Mouse (Mus musculus) regulatory T cell (primary cell): Measurements from ENCODE around the gene Vps37c.

Experiments used
- in situ Hi-C: fragments of 300-600 bp; cut with MboI, MseI; formaldehyde crosslinking; loops from one replicate; pipeline ENCODE4 v1.15.1; 2025; ENCODE audit warnings: high pct_unique_total_duplicates

Gene Vps37c

DNA sequence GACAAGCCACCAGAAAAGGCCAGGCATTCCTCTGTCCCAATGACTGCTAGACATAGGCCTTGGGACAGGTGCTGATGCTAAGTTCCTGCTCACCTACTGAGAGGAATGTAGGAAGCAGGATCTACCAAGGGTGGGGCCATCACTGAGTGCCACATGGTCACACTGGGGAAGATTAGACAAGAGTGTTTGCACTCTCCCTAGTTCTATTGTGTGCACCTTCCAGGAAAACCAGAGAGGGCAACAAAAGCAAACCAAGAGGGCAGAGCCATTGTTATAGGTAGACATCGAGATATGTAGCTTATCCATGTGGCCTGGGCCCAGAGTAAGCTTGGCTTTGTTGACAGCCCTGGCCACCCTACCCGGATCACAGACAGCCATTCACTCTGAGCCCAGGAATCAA lies 2.8 kb upstream of the Vps37c start:
- in situ Hi-C loops: no loop called here

DNA sequence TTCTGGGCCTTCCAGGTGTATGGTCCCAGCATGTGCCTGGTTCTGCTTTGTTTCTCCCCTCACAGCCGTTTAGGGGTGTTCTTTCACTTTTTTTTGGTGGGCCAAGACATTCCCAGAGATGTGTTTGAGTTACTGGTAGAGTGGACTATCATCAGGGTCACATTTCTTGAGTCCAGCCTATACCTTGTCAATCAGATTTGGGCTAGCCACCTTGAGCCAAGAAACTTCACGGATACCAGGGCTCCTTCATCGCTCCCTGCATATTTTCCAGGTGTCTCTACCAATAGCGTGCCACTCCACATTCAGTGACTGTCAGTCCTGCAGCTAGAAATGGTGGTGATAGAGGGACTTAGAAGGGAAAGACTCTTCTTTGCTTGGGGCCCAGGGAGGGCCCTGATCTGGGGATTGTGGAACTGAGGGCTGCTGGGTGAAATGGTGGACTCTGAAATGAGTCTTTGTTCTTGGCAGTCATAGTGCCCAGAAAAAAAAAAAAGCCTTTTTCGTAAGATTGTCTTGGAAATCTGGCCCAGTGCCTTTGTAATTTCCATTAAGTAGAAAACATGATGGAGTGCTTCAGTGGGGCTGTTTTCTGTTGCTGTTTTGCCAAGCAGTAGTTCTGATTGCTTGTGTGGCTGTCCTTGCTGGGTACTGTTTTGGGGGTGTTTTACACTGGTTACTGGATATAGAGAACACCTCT lies 1.1 kb downstream of the Vps37c start:
- in situ Hi-C loops: no loop called here

DNA sequence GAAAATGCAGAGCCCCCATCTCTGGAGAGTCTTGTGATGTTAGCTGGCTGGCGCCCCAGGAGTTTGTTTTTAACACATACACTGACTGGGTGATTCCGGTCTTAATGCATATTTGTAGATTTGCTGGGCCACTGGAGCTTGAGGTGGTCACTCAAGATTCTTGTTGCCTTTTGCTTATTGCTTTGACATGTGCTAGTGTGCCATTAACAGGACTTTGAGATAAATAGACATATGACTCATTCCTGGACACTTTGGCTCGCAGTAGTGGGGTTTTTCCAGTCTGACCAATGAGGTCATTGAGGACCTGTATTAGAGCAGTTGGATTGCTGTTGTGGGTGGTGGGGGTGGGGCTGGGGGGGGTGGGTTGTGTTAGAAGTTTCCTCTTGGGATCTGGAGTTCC lies 1.8 kb downstream of the Vps37c start:
- in situ Hi-C loops: no loop called here

DNA sequence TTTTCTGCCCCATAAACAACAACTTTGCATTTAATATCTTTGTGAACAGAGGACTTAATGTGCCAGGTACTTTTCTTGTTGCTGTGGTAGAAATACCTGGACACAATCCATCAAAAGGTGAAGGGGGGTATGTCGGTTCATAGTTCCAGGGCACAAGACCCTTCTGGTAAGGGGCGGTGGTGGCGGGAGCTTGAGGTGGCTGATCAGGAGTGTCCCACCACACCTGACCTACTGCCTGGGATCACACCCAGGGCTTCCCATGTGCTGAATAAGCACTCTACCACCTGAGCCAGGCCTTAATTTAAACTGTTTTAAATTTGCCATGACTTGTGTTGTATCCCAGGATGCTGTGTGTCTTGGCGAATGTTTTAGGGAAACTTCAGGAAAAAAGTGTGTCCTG lies 2.6 kb downstream of the Vps37c start:
- in situ Hi-C loops: no loop called here

GRCm38 (mm10) chr19:10691660-10692059 lies 3.1 kb downstream of the Vps37c start:
- in situ Hi-C loops: no loop called here

DNA sequence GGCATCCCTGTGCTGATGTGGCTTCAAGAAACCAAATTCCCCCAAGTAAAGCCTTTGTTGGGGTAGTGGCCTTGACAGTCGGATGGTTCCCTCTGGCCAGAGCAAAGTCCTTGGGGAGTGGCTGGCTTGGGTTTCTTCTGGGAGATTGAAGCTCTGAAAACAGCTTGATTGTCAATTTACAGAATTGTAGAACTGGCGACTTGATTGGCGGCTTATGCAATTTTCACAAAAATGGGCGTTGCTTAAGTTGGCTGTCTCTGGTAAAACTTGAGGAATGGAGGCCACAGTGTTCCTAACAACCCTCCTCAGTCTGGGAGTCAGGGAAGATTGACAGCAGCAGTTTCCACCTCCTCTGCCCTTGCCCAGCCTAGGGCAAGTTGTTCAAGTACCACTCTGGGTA lies 3.8 kb downstream of the Vps37c start:
- in situ Hi-C loops: no loop called here

- in situ Hi-C loops: no loop called here
These were observed 5.6 kb downstream of the Vps37c start for GRCm38 (mm10) chr19:10693926-10694682.

DNA sequence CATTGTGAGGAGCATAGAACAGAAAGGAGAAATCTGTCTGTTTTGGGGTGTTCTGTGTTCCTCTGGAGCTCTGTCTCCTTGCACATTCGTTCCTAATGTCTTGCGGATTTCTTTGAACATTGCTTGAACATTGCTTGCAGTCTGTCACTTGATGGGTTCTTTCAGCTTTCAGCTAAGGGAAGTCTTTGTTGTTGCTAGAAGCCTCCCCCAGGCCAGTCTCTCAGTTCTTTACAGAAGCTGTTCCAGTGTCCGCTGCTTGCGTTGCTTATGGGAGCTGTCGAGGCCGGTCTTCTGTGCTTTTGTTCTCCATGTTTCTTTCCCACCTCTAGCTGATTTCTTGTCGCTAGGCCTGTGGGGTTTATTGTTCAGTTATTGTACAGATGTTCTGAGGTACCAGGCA lies 7.3 kb downstream of the Vps37c start:
- in situ Hi-C loops: no loop called here

DNA sequence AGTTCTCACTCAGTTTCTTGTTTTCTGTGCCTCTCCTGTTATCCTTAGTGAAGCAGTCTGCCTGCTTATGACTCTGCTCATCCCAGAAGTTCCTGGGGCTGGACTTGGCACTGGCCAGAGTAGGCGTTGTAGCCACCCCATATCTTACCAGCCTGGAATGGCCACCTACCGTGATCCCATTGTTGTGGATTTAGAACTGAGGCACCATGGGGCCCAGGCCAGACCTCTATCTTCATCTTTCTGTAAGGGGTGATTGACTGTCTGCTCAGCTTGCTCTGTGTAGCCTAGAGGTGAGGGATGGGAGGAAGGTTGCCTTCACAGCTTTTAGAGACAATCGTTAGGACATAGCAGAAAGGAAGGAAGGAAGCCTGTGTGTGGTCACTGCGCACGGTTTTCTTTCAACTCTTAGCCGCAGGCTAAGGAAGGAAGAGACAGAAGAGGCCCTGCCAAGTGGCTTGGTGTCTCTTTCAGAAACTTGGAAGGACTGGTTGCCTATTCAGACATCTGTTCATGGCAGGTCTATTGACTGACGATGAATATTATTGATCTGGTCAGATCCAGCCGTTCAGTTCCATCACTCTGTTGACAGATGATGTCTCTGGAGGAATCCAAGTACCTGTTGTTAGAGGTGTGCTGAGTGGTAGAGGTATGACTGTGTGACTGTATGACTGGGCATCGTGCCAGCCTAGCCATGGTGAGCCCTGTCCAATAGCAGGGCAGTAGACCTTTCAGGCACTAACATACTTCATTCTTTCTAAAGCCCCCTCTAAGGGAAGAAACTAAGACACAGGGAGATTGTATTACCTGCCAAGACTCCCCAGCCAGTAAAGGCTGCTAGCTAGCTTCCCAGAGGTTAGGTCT lies 9.8 kb downstream of the Vps37c start:
- in situ Hi-C loops: no loop called here

DNA sequence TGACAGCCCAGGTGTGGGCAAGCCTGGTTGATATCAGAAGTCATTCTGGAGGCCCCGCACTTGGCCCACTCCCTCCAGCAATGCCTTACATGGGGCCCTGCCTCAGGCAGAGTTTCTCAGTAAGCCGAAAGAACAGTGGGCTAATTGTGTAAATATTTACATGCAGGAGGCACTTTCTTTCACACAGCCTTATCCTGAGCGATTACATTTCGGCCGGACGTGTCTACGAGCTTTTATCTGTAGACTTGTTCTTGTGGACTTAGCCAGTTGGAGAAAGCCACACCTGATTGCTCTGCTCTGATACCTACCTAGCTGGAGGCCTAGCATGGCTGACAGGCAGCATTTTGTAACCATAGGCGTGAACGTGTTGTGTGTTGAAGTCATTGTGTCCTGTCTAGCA lies 11.3 kb downstream of the Vps37c start:
- in situ Hi-C loops: no loop called here

- in situ Hi-C loops: no loop called here
These were observed 12.6 kb downstream of the Vps37c start for GRCm38 (mm10) chr19:10701013-10701726.

- in situ Hi-C loops: no loop called here
These were observed 13.6 kb downstream of the Vps37c start for GRCm38 (mm10) chr19:10702125-10702524.

DNA sequence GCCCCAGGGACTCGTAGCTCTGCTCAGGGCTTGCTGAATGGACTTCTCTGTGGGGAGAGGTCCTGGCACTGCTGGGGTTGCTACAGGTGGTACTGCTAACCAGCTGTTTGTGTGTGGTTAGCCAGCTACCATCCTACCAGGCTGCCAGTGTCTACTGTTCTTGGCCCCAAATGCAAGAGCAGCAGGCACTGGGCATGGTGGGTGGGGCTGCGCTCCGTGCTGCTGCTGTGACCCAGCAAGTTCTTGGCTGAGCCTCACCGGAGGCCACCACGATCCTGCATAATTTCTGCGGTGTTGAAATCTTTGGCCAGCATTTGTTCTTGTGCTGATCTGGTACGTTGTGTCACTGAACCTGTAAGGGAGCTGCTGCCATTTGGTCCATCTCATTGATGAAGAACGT lies 14.9 kb downstream of the Vps37c start:
- in situ Hi-C loops: no loop called here

GRCm38 (mm10) chr19:10707087-10707875 lies 18.7 kb downstream of the Vps37c start:
- in situ Hi-C loops: no loop called here

GRCm38 (mm10) chr19:10707881-10708280 lies 19.3 kb downstream of the Vps37c start:
- in situ Hi-C loops: no loop called here

DNA sequence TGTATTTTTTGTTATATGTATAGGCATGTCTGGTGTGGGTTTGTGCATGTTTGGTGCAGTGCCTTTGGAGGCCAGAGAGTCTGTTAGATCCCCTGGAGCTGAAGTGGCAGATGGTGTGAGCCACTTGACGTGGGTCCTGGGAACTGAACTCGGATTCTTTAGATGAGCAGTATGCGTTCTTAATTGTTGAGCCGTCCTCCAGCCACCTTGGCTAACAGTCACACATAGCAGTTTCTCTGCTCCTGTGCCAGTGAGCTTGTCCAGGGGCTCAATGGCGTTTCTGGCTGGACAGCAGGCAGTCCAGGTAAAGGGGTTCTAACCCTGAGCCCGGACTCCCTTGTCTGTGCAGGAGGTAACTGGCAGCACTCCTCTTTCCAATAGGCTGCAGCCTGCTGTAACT lies 20.4 kb downstream of the Vps37c start:
- in situ Hi-C loops: no loop called here

GRCm38 (mm10) chr19:10709360-10710087 lies 21.0 kb downstream of the Vps37c start:
- in situ Hi-C loops: no loop called here

- in situ Hi-C loops: no loop called here
These were observed 21.6 kb downstream of the Vps37c start for GRCm38 (mm10) chr19:10710088-10710511.

DNA sequence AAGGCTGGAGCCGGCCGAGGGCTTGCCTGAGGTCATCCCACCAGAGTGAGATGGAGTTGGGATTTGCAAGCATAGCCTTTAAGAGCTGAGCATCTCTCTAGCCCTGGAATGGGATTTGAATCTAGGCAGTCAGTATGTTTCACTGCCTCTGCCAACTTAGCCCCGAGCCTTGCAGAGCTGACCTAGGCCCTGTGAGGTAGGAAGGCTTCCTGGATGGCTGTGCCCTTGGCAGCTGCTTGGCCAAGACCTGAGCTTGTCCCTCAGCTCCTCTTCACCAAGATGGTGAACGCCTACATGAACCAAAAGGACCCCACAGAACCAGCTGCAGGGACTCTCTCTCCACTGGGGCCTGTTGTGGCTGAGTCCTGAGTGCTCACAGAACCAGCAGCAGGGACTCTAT lies 22.2 kb downstream of the Vps37c start:
- in situ Hi-C loops: no loop called here

- in situ Hi-C loops: no loop called here
These were observed 23.7 kb downstream of the Vps37c start for GRCm38 (mm10) chr19:10712194-10712593.
